Mouse (Mus musculus): ENCODE measurements at regions not wholly inside any gene's neighbourhood (a gene's known extent, or its start where the extent isn't known, plus 50 kb on each side); places are given as distances from the start of the nearest gene placed in this dataset.
A peak's percentile ranks its signal among the peaks of the same experiment; 100 is the strongest.

- H3K4me1 ChIP-seq = no peaks in the 10 kb centered on the region
- no peaks in the 10 kb centered on the region for H3K27me3 ChIP-seq (replicated peaks)
- no peak overlapping the region for H3K9ac ChIP-seq
- no peak overlapping the region for H3K4me2 ChIP-seq
- H3K36me3 ChIP-seq = no peaks in the 10 kb centered on the region
- WGBS = 70% methylated on average over 1 of the region's 1 CpGs
- H3K4me3 ChIP-seq (replicated peaks) = no peak overlapping the region
- H3K9me3 ChIP-seq = no peaks in the 10 kb centered on the region
- H3K27ac ChIP-seq = no peak overlapping the region
- ATAC-seq (ENCODE audit: insufficient read depth, low FRiP score, low read depth) = no peak
Measured at GRCm38 (mm10) chr2:7840612-7841011, 331.2 kb upstream of the Celf2 start.

- no peak for ATAC-seq (ENCODE audit: insufficient read depth, low FRiP score, low read depth)
Measured at GRCm38 (mm10) chr2:7837877-7838276, 328.5 kb upstream of the Celf2 start.

GRCm38 (mm10) chr2:7831239-7831638 lies 321.9 kb upstream of the Celf2 start:
- H3K4me1 ChIP-seq = no peaks in the 10 kb centered on the region
- H3K9me3 ChIP-seq = no peaks in the 10 kb centered on the region
- no peak overlapping the region for H3K27ac ChIP-seq
- no peak overlapping the region for H3K4me3 ChIP-seq (replicated peaks)
- H3K4me2 ChIP-seq = no peak overlapping the region
- no peaks in the 10 kb centered on the region for H3K36me3 ChIP-seq
- 83% methylated on average over 4 of the region's 4 CpGs for WGBS
- no peak for ATAC-seq (ENCODE audit: insufficient read depth, low FRiP score, low read depth)
- H3K9ac ChIP-seq = no peak overlapping the region
- H3K27me3 ChIP-seq (replicated peaks) = no peaks in the 10 kb centered on the region

More at GRCm38 (mm10) chr2:7837877-7838276, 328.5 kb upstream of the Celf2 start:
- Histone ChIP-seq H3K4me3 (replicated peaks) (no peak overlapping the region), H3K27me3 (replicated peaks) (no peaks in the 10 kb centered on the region), H3K9me3 (no peaks in the 10 kb centered on the region), H3K9ac (no peak overlapping the region), H3K36me3 (no peaks in the 10 kb centered on the region), H3K4me2 (no peak overlapping the region), H3K27ac (no peak overlapping the region), H3K4me1 (no peaks in the 10 kb centered on the region)
- 64% methylated on average over 3 of the region's 3 CpGs for WGBS

- WGBS = 69% methylated on average over 7 of the region's 7 CpGs
- no peaks in the 10 kb centered on the region for H3K4me1 ChIP-seq
Measured at GRCm38 (mm10) chr2:7826272-7826671, 316.9 kb upstream of the Celf2 start.

DNA sequence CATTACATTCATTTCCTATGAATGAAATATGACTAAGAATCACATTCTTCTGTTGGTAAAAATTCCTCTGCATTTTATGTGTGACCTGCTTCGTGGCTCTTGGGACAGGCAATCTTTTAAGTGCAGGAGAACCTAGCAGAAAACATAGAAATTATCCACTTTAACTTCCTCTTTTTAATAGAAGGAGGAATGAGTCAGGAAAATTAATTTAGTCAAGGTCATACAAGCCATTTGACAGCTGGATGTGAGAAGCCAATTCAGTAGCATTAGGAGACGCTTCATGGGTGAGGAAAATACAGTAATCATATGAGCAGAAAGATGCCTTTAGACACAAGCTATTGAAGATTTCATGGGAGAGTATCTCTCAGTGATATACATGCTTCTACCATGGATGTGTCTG lies 287.1 kb upstream of the Celf2 start:
- Histone ChIP-seq H3K36me3 (no peaks in the 10 kb centered on the region), H3K4me3 (replicated peaks) (no peak overlapping the region), H3K4me2 (no peak overlapping the region), H3K4me1 (no peaks in the 10 kb centered on the region), H3K27ac (no peak overlapping the region), H3K9me3 (no peaks in the 10 kb centered on the region), H3K27me3 (replicated peaks) (no peaks in the 10 kb centered on the region), H3K9ac (no peak overlapping the region)
- ATAC-seq (ENCODE audit: insufficient read depth, low FRiP score, low read depth) = no peak
- WGBS = 57% methylated on average over 2 of the region's 2 CpGs

More at GRCm38 (mm10) chr2:7826272-7826671, 316.9 kb upstream of the Celf2 start:
- Histone ChIP-seq H3K9ac (no peak overlapping the region), H3K4me2 (no peak overlapping the region), H3K27me3 (replicated peaks) (no peaks in the 10 kb centered on the region), H3K4me3 (replicated peaks) (no peak overlapping the region), H3K9me3 (no peaks in the 10 kb centered on the region), H3K36me3 (no peaks in the 10 kb centered on the region), H3K27ac (no peak overlapping the region)
- no peak for ATAC-seq (ENCODE audit: insufficient read depth, low FRiP score, low read depth)

DNA sequence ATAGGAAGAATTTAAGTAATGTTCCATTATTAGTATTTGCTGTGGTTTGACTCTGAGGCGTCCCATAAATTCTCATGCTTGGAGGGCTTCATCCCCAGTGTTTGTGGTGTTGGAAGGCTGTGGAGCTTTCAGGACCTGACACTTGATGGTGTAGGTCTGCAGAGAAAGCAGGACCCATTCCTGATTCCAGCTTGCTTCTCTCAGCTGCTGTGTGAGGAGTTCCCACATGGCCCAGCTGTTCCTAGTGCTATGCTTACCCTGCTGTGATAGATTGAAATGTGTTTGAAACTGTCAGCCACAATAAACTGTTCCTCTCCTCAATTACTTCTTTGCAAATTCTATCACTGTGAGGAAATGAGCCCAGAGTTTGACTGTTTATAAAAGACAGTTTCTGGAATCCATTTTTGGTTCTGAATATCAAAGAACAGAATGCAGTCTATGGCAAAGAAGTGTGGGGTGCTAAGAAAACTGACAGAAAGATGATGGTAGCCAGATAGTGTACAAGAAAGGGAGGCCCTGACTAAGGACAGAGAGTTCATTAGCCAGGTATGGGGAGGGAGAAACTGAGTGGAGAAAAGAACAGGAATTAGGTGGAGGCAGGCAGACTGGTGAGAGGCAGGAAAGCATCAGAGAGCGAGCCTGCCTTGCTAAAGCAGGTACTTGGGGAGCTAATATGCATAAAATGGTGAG lies 283.2 kb upstream of the Celf2 start:
- WGBS = 56% methylated on average over 2 of the region's 2 CpGs

GRCm38 (mm10) chr2:7778610-7779009 lies 269.2 kb upstream of the Celf2 start:
- Histone ChIP-seq H3K27ac (no peak overlapping the region), H3K27me3 (replicated peaks) (no peaks in the 10 kb centered on the region), H3K4me2 (no peak overlapping the region), H3K36me3 (no peaks in the 10 kb centered on the region), H3K9me3 (no peaks in the 10 kb centered on the region), H3K4me1 (no peaks in the 10 kb centered on the region), H3K4me3 (replicated peaks) (no peak overlapping the region), H3K9ac (no peak overlapping the region)
- no peak for ATAC-seq (ENCODE audit: insufficient read depth, low FRiP score, low read depth)
- WGBS = 57% methylated on average over 2 of the region's 2 CpGs

More for the DNA sequence above, 283.2 kb upstream of the Celf2 start:
- Histone ChIP-seq H3K36me3 (no peaks in the 10 kb centered on the region), H3K9ac (no peak overlapping the region), H3K9me3 (no peaks in the 10 kb centered on the region), H3K27ac (peak overlapping the region; percentile 40), H3K4me3 (replicated peaks) (no peak overlapping the region), H3K27me3 (replicated peaks) (no peaks in the 10 kb centered on the region), H3K4me2 (no peak overlapping the region), H3K4me1 (no peaks in the 10 kb centered on the region)
- peak; percentile 66; the same call in 1 of the 2 replicates for ATAC-seq (ENCODE audit: insufficient read depth, low FRiP score, low read depth)

- Histone ChIP-seq H3K4me1 (no peaks in the 10 kb centered on the region), H3K36me3 (no peaks in the 10 kb centered on the region), H3K27me3 (replicated peaks) (no peaks in the 10 kb centered on the region), H3K4me2 (no peak overlapping the region), H3K27ac (no peak overlapping the region), H3K4me3 (replicated peaks) (no peak overlapping the region), H3K9ac (no peak overlapping the region), H3K9me3 (no peaks in the 10 kb centered on the region)
- no peak for ATAC-seq (ENCODE audit: insufficient read depth, low FRiP score, low read depth)
- WGBS = 55% methylated on average over 8 of the region's 8 CpGs
Measured at GRCm38 (mm10) chr2:7734097-7734730, 224.9 kb upstream of the Celf2 start.

DNA sequence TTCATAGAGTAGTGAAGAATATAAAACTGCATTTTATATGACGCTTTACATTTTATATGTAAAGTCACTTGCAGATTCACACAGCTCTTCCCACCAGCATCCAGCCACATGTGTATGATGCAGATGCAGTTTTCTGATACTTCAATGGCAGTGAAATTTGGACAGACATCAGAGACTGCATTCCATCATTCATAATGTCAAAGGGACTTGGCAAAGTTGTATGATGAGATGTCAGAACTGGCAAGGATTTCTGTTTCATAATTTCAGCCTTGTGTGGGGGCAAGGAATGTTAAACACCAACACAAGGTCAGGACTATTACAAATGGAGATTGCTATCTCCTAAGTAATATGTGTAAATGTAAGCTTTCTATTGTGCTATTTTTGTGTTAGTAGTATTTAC lies 221.6 kb upstream of the Celf2 start:
- no peaks in the 10 kb centered on the region for H3K27me3 ChIP-seq (replicated peaks)
- H3K4me3 ChIP-seq (replicated peaks) = no peak overlapping the region
- H3K9me3 ChIP-seq = no peaks in the 10 kb centered on the region
- no peak overlapping the region for H3K9ac ChIP-seq
- H3K4me1 ChIP-seq = no peaks in the 10 kb centered on the region
- no peak overlapping the region for H3K27ac ChIP-seq
- H3K4me2 ChIP-seq = no peak overlapping the region
- WGBS = 82% methylated on average over 1 of the region's 1 CpGs
- no peak for ATAC-seq (ENCODE audit: insufficient read depth, low FRiP score, low read depth)
- H3K36me3 ChIP-seq = no peaks in the 10 kb centered on the region

GRCm38 (mm10) chr2:7722283-7722935 lies 213.0 kb upstream of the Celf2 start:
- H3K4me3 ChIP-seq (replicated peaks) = no peak overlapping the region
- H3K9ac ChIP-seq = no peak overlapping the region
- H3K4me1 ChIP-seq = no peaks in the 10 kb centered on the region
- ATAC-seq (ENCODE audit: insufficient read depth, low FRiP score, low read depth) = peak; percentile 50; the same call in 1 of the 2 replicates
- no peaks in the 10 kb centered on the region for H3K36me3 ChIP-seq
- no peak overlapping the region; the same call in 1 of the 2 replicates for H3K27ac ChIP-seq
- no peaks in the 10 kb centered on the region for H3K9me3 ChIP-seq
- 69% methylated on average over 10 of the region's 10 CpGs for WGBS
- H3K4me2 ChIP-seq = no peak overlapping the region
- no peaks in the 10 kb centered on the region for H3K27me3 ChIP-seq (replicated peaks)

GRCm38 (mm10) chr2:7711046-7711445 lies 201.7 kb upstream of the Celf2 start:
- Histone ChIP-seq H3K27me3 (replicated peaks) (no peaks in the 10 kb centered on the region), H3K27ac (no peak overlapping the region), H3K9me3 (no peaks in the 10 kb centered on the region), H3K9ac (no peak overlapping the region), H3K4me1 (no peaks in the 10 kb centered on the region), H3K4me2 (no peak overlapping the region), H3K4me3 (replicated peaks) (no peak overlapping the region), H3K36me3 (no peaks in the 10 kb centered on the region)
- WGBS = 69% methylated on average over 1 of the region's 1 CpGs
- no peak for ATAC-seq (ENCODE audit: insufficient read depth, low FRiP score, low read depth)

GRCm38 (mm10) chr2:7710476-7710875 lies 201.1 kb upstream of the Celf2 start:
- H3K27me3 ChIP-seq (replicated peaks) = no peaks in the 10 kb centered on the region
- no peak overlapping the region for H3K27ac ChIP-seq
- no peak overlapping the region for H3K4me3 ChIP-seq (replicated peaks)
- H3K4me1 ChIP-seq = no peaks in the 10 kb centered on the region
- H3K9me3 ChIP-seq = no peaks in the 10 kb centered on the region
- no peaks in the 10 kb centered on the region for H3K36me3 ChIP-seq
- no peak overlapping the region for H3K9ac ChIP-seq
- no peak overlapping the region for H3K4me2 ChIP-seq
- ATAC-seq (ENCODE audit: insufficient read depth, low FRiP score, low read depth) = no peak
- 67% methylated on average over 1 of the region's 1 CpGs for WGBS
